Mouse (Mus musculus): ENCODE measurements at regions not wholly inside any gene's neighbourhood (a gene's known extent, or its start where the extent isn't known, plus 50 kb on each side); places are given as distances from the start of the nearest gene placed in this dataset.

GRCm38 (mm10) chr2:17837541-17838380, 106.5 kb upstream of the Nebl start:
- no peak for ATAC-seq (replicated peaks in 1 of 2; ENCODE audit: insufficient read depth in 1 of 2, low FRiP score in 2 of 2, low TSS enrichment in 1 of 2, low read depth in 1 of 2, poor library complexity in 2 of 2, severe bottlenecking in 2 of 2)

- ATAC-seq (replicated peaks in 1 of 2; ENCODE audit: insufficient read depth in 1 of 2, low FRiP score in 2 of 2, low TSS enrichment in 1 of 2, low read depth in 1 of 2, poor library complexity in 2 of 2, severe bottlenecking in 2 of 2): no peak
Measured at GRCm38 (mm10) chr2:17832726-17833125, 101.5 kb upstream of the Nebl start.

- ATAC-seq (replicated peaks in 1 of 2; ENCODE audit: insufficient read depth in 1 of 2, low FRiP score in 2 of 2, low TSS enrichment in 1 of 2, low read depth in 1 of 2, poor library complexity in 2 of 2, severe bottlenecking in 2 of 2): no peak
Measured at GRCm38 (mm10) chr2:17830216-17830615, 99.0 kb upstream of the Nebl start.

- no peak for ATAC-seq (replicated peaks in 1 of 2; ENCODE audit: insufficient read depth in 1 of 2, low FRiP score in 2 of 2, low TSS enrichment in 1 of 2, low read depth in 1 of 2, poor library complexity in 2 of 2, severe bottlenecking in 2 of 2)
Measured at GRCm38 (mm10) chr2:17825271-17825670, 94.0 kb upstream of the Nebl start.

- no peak for ATAC-seq (replicated peaks in 1 of 2; ENCODE audit: insufficient read depth in 1 of 2, low FRiP score in 2 of 2, low TSS enrichment in 1 of 2, low read depth in 1 of 2, poor library complexity in 2 of 2, severe bottlenecking in 2 of 2)
Measured at GRCm38 (mm10) chr2:17824176-17824575, 92.9 kb upstream of the Nebl start.

GRCm38 (mm10) chr2:17822621-17823006, 91.3 kb upstream of the Nebl start:
- peak; percentile 56 to 85; a peak in 3 of 4 replicates for ATAC-seq (replicated peaks in 1 of 2; ENCODE audit: insufficient read depth in 1 of 2, low FRiP score in 2 of 2, low TSS enrichment in 1 of 2, low read depth in 1 of 2, poor library complexity in 2 of 2, severe bottlenecking in 2 of 2)

GRCm38 (mm10) chr2:17821878-17822620, 90.8 kb upstream of the Nebl start:
- ATAC-seq (replicated peaks in 1 of 2; ENCODE audit: insufficient read depth in 1 of 2, low FRiP score in 2 of 2, low TSS enrichment in 1 of 2, low read depth in 1 of 2, poor library complexity in 2 of 2, severe bottlenecking in 2 of 2): no peak

- no peak for ATAC-seq (replicated peaks in 1 of 2; ENCODE audit: insufficient read depth in 1 of 2, low FRiP score in 2 of 2, low TSS enrichment in 1 of 2, low read depth in 1 of 2, poor library complexity in 2 of 2, severe bottlenecking in 2 of 2)
Measured at GRCm38 (mm10) chr2:17811943-17812670, 80.8 kb upstream of the Nebl start.

Data from hematopoietic stem cell, adult 5-6 weeks (primary cell).